Mouse (Mus musculus): Measurements from ENCODE around the gene Arfgap2.

- no peak for TF ChIP-seq MYOG (IDR thresholded peaks at IDR 0.05; ENCODE audit: control insufficient read depth in 1 of 3, insufficient read depth in 1 of 3, insufficient read length in 2 of 3, low read depth in 2 of 3)
- TF ChIP-seq POLR2AphosphoS2 (IDR thresholded peaks at IDR 0.05; ENCODE audit: insufficient read length, low read depth), result no peak
Measured at GRCm38 (mm10) chr2:91300784-91301183, 36.0 kb downstream of the Arfgap2 start.
